Mouse (Mus musculus): ENCODE measurements around the gene Zbtb26. TPM values are rescaled to one million over a fixed set of nuclear protein-coding genes. Genes with fewer than 3 reads are reported as not detected.
A peak's percentile ranks its signal among the peaks of the same experiment; 100 is the strongest.

The Zbtb26 gene
- polyA plus RNA-seq, 1 experiment from 2014 or later: 9.8 TPM

DNA sequence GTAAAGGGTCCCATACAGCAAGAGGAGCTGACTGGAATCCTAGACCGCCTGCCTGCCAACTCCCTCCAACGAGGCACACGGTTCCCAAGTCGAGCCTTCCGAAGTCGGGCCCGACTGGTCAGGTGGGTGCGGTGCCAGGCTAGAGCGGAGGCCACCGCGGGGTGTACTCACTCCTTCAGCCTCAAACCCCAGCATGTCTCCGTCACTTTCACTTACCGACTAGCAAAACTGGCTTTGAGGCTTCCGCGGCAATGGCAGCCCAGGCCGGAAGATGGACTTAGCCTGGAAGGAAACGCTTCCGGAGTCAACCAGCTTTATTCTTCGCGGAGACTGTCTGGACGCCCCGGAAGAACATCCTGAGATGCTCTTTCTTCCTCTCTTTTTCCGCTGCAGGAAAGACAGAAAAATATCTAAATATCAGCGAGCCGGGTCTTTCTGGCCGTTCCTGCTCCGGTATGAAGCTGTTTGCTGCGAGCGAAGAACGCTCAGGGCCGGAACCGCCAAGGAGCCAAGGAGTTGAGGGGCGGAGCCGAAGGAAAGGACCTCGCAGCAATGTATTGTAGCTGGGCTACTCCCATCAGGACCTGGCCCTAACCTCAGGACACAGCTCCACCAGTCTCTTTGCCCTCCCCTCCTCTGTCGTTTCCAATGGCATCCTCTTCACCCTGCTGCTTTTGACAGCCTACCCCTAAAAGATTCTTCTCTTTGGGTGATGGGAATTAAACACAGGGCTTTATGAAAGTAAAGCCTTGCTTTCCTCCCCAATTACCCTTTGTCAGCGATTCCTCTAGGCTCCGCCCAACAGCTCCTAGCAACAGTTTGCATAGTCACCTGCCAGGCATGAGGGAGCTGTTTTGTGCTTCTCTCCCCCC, 12.1 kb downstream of the Zbtb26 start:
- Histone ChIP-seq H3K27ac (peak overlapping the region; percentile 96), H3K36me3 (replicated peaks) (peaks cover 31% of the 10 kb centered on the region), H3K9me3 (no peaks in the 10 kb centered on the region), H3K4me3 (peak overlapping the region; percentile 87), H3K4me1 (peaks cover 18% of the 10 kb centered on the region), H3K27me3 (ENCODE audit: poor library complexity, severe bottlenecking) (no peaks in the 10 kb centered on the region)
- under 1% methylated on average over 38 of the region's 38 CpGs for WGBS
- DNase-seq (ENCODE audit: extremely low spot score, low spot score): peak; percentile 85

DNA sequence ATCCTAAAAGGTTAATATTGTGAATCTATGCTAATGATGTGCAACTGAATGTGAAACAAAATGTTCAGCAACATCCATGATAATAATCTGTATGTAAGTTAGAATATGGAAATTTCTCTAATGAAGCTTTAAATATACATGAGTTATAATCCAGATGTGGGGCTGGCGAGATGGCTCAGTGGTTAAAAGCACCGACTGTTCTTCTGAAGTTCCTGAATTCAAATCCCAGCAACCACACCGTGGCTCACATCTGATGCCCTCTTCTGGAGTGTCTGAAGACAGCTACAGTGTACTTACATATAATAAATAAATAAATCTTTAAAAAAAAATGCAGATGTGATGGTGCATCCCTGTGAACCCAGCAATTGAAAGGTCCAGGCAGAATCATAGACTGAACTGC, 19.3 kb downstream of the Zbtb26 start:
- DNase-seq (ENCODE audit: extremely low spot score, low spot score): no peak
- H3K4me1 ChIP-seq: peaks cover 20% of the 10 kb centered on the region
- 62% methylated on average over 3 of the region's 3 CpGs for WGBS
- H3K9me3 ChIP-seq: no peaks in the 10 kb centered on the region
- no peak overlapping the region for H3K4me3 ChIP-seq
- H3K36me3 ChIP-seq (replicated peaks): peaks cover 33% of the 10 kb centered on the region
- H3K27ac ChIP-seq: no peak overlapping the region
- H3K27me3 ChIP-seq (ENCODE audit: poor library complexity, severe bottlenecking): no peaks in the 10 kb centered on the region

DNA sequence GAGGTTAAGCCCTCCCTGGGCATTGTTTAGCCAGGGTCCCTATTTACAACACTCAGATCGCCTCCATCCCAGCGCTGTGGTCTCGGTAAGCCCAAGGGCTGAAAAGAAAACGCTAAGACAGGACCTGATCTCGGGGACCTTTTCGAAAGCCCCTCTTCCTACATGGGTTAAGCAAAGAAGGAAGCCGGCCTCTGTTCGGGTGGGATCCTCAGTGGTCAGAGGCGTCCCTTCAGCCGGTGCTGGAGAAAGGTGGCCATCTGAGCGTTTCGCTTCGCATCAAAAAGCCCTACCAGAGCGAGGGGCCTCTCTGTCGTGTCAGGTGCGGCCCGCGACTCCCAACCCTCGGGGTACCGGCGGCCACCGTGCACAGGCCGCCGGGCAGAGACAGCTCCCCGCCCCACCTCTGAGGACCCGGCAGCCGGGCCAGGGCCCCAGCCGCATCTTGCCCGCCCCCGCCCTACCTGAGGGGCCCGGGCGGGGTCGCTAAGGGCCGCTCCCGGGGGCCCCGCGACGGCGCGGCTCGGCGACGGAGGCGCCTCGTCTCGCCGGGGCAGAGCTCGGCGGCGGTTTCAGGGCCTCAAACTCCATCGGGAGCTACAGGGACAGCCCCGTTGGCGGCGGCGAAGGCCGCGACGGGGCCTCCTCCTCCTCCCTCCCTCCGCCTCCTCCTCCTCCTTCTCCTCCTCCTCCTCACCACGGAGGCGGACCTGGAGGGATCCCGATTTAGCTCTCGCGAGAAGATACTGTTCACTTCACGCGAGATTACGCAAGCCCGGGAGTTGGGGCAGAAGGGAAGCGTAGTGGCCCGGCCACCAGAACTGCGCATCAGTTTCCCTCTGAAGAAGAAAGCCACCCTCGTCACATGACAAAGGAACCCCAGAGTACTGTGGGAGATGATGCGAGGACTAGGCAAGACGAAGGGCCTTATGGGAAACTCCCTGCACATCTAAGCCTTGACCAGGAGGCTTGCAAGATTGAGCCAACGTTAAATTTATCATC, 20.3 kb downstream of the Zbtb26 start, which contains the start of gene Rc3h2:
Rc3h2 (minus strand) TSS at position 598 of the 999 bp plus-strand sequence.
- H3K4me1 ChIP-seq: peaks cover 20% of the 10 kb centered on the region

DNA sequence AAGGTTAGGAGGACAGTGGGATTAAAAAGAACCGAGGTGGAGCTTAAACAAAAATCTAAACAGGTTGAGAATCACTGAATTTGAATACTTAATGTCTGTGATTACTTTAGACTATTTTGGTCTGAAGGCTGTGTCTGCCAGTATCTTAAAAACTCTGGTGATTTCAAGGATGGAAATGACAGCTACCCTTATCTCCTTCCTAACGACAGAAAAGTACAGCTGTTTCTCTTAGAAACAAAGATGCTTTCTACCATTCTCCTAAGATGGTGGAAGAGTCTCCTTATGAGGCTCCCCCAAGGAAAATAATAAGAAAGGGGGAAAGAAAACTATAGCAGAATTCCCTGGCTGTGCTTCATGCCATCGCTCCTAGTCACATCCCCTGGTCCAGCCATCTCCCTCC, 21.0 kb downstream of the Zbtb26 start:
- H3K4me1 ChIP-seq: peaks cover 20% of the 10 kb centered on the region
- H3K4me3 ChIP-seq: peak overlapping the region; percentile 93
- WGBS: 10% methylated on average over 3 of the region's 3 CpGs
- peaks cover 30% of the 10 kb centered on the region for H3K36me3 ChIP-seq (replicated peaks)
- no peaks in the 10 kb centered on the region for H3K27me3 ChIP-seq (ENCODE audit: poor library complexity, severe bottlenecking)
- peak overlapping the region; percentile 99 for H3K27ac ChIP-seq
- no peaks in the 10 kb centered on the region for H3K9me3 ChIP-seq
- DNase-seq (ENCODE audit: extremely low spot score, low spot score): no peak

More for the DNA sequence above, 20.3 kb downstream of the Zbtb26 start, which contains the start of gene Rc3h2:
- peak; percentile 95 for DNase-seq (ENCODE audit: extremely low spot score, low spot score)
- WGBS: under 1% methylated on average over 73 of the region's 75 CpGs
- H3K36me3 ChIP-seq (replicated peaks): peaks cover 31% of the 10 kb centered on the region
- H3K9me3 ChIP-seq: no peaks in the 10 kb centered on the region
- no peaks in the 10 kb centered on the region for H3K27me3 ChIP-seq (ENCODE audit: poor library complexity, severe bottlenecking)
- peak within 1 kb of the TSS; percentile 93 for H3K4me3 ChIP-seq
- peak within 1 kb of the TSS; percentile 99 for H3K27ac ChIP-seq

DNA sequence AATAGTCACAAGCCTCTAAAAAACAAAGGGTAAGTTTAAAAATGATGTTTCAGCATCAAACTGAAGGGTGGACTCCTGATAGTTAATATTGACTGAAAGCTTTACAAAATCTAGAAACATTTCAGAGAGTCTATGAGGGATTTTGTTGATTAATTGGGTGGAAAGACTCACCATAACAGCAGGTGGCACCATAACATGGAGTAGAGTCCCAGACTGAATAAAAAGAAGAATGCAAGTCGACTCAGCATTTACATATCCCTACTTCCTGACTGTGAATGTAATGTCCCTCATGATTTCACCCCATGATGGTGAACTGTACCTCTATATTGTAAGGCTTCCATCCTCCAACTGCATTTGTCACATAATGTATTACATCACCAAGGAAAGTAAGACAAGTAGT, 47.4 kb downstream of the Zbtb26 start:
- no peak for DNase-seq (ENCODE audit: extremely low spot score, low spot score)
- 79% methylated on average over 1 of the region's 1 CpGs for WGBS
- Histone ChIP-seq H3K9me3 (no peaks in the 10 kb centered on the region), H3K27me3 (ENCODE audit: poor library complexity, severe bottlenecking) (no peaks in the 10 kb centered on the region), H3K4me1 (no peaks in the 10 kb centered on the region), H3K36me3 (replicated peaks) (peaks cover 82% of the 10 kb centered on the region), H3K4me3 (no peak overlapping the region), H3K27ac (no peak overlapping the region)

DNA sequence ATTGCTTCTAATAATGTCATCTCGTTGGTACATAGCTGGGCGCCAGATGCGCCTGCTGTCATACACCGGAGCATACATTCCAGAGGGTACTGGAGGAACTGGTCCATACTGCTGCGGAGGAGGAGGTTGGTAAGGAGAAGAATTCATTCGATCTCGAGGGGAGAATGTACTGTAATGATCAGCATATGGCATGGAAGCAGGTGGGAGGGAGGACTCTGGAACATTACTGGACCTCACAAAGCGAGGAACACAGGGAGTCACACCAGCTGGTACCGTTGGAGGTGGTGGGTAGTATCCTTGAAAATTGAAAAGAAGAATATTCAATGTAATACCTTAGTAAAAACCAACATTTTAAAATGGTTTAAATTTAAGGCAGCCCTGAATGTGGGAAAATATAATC, 60.0 kb downstream of the Zbtb26 start:
- no peaks in the 10 kb centered on the region for H3K4me1 ChIP-seq
- H3K4me3 ChIP-seq: no peak overlapping the region
- no peak overlapping the region for H3K27ac ChIP-seq
- H3K9me3 ChIP-seq: no peaks in the 10 kb centered on the region
- peaks cover 84% of the 10 kb centered on the region for H3K36me3 ChIP-seq (replicated peaks)
- no peak for DNase-seq (ENCODE audit: extremely low spot score, low spot score)
- H3K27me3 ChIP-seq (ENCODE audit: poor library complexity, severe bottlenecking): no peaks in the 10 kb centered on the region
- WGBS: 96% methylated on average over 9 of the region's 9 CpGs

Other genes starting within 250 kb of the Zbtb26 start
- not detected in 2 replicates for gene Olfr366, start 231.6 kb downstream of the Zbtb26 start, polyA plus RNA-seq (2016; fragmentation: Nextera tagmentation; extraction: Ambion mirVana)
- not detected in 2 replicates for gene Olfr368, start 116.6 kb downstream of the Zbtb26 start, polyA plus RNA-seq (2016; fragmentation: Nextera tagmentation; extraction: Ambion mirVana)
- gene Pdcl, start 83.8 kb downstream of the Zbtb26 start, polyA plus RNA-seq (2016; fragmentation: Nextera tagmentation; extraction: Ambion mirVana): 49.5 and 50.8 TPM in 2 replicates
- gene Rc3h2, start 20.2 kb downstream of the Zbtb26 start, polyA plus RNA-seq (2016; fragmentation: Nextera tagmentation; extraction: Ambion mirVana): 17.9 and 20.5 TPM in 2 replicates
- gene Zbtb6, start within 50 bp of the Zbtb26 start, polyA plus RNA-seq (2016; fragmentation: Nextera tagmentation; extraction: Ambion mirVana): 6.0 and 6.7 TPM in 2 replicates
- gene Rabgap1, start 144 bp upstream of the Zbtb26 start, polyA plus RNA-seq (2016; fragmentation: Nextera tagmentation; extraction: Ambion mirVana): 41.1 and 42.1 TPM in 2 replicates
- gene Gpr21, start 73.2 kb upstream of the Zbtb26 start, polyA plus RNA-seq (2016; fragmentation: Nextera tagmentation; extraction: Ambion mirVana): 1.3 and 1.5 TPM in 2 replicates

Data from forebrain, embryonic 10.5 days (tissue).